Mouse (Mus musculus) cerebellum, adult 18-20 months (tissue): ENCODE results near the gene Gpr157.

Experiments
- DNase-seq, 2 experiments: peaks; one replicate each; pipeline ENCODE4 v3.0.0; 2021

Gpr157 gene

DNA sequence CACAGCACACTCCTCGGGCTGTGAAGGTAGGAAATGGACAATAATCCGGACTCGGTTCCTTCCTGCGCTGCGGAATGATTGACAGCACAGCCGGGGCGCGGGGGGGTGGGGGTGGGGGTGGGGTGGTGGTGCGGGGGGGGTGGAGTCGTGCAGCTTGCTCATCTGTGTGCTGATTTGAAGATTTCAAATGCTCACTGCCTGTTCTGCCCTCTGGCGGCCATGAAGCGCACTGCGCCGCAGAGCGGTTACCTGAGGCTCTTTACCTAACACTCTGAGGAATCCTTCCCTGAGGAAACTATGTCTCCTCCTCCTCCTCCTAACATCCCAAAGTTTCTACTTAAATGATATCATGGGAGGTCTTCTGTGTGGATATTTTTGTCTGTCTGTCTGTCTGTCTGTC, 25.7 kb downstream of the Gpr157 start:
- DNase-seq: peak; percentile 82 to 87

DNA sequence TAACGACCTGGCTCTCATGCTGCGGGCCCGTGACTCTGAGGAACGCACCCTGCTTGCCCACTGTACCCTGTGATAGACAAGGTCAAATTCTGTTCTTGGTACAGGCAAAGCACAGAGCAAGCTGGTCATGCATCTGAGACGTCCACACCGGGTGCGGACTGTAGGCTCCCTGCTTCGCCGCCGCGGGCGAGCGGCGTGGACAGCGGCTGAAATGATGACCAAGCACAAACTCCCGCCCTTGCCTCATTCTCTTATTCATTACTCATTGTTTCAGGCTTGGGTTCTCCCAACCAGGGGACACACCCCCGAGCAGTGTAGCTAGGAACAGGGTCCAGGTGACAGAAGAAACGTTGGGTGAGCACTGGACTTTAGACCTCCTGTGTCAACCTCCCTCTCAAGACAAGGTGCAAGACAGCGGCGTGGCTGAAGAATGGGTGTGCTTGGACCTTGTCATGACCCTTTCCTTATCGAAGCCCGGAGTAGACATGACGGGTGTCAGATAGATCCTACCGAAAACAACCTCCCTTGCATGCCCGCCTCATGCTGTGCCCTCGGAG, 27.4 kb downstream of the Gpr157 start:
- DNase-seq: no peak

DNA sequence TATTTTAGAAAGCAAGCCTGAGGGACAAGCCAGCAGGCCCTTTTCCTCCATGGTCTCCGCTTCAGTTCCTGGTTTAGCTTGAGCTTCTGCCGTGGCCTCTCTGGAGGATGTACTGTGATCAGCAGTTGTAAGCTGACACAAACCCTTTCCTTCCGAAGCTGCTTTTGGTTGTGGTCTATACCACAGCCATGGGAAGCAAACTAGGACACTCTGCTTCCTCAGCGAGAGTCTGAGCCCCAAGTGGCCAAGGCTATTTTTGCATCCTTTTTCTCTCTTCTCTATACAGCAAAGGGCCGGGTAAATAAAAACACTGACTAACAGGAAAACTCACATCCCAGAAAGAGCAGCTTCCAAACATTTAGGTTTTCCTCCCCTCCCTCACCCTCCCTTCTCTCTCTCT, 30.1 kb downstream of the Gpr157 start:
- DNase-seq: no peak

DNA sequence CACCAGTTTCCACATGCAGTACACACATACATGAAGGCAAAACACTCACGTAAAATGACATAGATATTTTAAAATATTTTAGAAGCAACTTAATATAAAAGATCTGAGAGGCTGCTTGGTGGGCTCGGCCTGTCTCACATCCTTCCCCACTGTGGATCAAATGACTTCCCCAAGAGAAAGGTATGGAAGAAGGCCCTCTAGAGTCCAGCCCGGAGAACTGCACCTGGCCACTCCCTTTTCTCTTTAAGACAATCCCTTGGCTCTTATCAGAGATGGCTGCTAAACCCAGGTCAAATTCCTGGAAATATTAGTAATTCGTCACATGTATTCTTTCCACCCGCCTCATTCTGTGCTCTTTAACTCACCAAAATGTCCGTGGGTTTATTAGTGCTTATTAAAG, 31.0 kb downstream of the Gpr157 start:
- no peak for DNase-seq

DNA sequence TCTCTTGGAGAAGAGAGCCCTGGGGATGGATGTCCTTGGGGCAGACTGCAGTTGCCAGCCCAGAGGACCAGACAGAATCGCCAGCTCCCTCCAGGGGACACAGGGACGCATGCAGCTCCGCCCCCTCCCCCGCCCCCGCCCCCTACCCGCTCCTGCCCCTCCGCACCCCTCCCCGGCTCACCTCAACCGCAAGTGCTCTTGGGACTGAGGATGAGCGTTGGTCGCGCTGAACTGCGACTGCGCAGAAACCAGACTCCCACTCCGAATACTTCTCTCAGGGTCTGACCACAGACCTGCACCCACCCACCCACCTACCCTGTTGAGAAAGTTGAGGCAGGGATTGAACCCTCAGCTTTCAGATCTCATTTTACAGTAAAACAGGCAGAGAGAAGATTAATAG, 31.9 kb downstream of the Gpr157 start, which contains the start of gene Slc2a5:
TSS of gene Slc2a5 (plus strand) at position 229 of the 400 bp plus-strand sequence.
- no peak for DNase-seq

DNA sequence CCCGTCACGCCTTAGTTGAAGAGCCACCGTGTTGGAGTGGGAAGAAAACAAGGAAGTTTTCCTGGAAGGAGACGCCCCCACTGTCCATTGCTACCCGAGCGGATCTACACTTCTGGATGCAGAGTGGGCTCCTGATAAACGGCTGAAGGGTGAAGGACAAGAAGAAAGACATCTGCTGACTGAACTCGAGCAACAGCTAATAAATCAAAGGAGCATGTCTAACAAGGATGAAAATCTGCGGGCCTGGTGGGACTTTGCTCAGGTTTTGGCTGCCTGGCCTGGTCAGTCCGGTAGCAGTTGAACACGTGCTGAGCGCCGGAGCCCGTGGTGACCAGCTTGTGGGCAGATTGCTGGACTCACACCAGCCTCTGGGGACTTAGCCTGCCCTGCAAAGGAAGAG, 32.5 kb downstream of the Gpr157 start:
- DNase-seq: no peak

DNA sequence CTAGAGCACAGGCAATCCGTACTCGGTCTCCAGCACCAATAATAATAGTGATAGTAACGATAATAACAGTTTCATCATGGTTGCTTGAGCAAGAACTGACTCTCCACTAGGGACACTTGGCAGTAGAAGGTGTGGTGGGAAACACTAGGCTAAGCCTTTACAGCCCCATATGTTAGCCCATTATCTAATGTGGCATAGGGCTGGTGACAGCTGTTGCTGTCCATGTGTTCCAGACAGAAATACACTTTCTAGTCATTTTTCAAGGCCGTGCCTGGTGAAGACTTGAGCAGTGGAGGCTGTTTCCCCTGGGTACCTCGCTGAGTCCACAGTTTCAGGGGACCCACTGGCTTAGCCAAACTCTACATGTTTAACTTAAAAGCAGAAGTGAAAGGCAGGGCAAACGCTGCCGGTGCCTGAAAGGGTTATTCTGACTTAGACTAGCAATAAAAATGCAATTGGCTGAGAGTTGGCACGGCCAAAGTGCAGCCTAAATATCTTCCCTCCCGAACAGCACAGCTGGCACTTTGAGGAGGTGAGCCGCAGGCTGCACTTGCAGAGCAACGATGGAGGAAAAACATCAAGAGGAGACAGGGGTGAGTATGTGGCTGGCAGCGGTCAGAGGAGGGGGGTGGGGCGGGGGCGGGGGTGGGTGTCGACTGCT, 33.1 kb downstream of the Gpr157 start:
- DNase-seq: no peak

DNA sequence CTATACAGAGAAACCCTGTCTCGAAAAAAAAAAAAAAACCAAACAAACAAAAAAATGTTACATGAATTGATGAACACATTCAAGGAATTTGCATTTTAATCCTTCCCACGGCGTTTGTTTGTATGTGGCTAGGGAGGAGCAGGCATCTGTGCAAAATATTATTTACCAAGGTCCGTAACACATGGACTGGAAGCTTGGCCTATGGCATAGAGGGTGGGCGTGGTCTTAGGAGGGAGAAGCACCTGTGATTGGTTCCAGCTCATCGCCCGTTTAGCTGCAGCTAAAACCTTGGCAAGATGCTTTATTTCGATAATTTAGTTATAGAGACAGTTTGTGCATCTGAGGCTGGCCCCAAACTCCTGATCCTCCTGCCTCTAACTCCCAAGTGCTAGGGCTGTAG, 34.3 kb downstream of the Gpr157 start:
- no peak for DNase-seq

DNA sequence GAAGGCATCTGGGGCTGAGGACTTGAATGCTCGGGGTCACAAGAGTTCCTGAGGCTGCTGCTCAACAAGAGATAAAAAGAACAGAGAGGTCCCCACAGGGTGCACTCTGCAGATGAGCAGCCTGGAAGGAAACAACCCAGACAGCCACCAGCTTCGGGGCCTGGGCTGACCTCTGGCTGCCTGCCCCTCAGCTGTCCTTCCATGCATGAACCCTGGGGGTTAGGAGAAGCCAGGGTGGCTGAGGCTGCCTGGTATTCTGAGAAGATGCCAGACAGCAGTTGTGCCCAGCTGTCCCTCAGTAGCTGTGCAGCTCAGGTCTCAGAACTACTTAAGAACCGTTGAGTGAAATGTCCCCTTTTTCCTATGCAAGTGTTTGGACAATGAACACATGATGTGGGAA, 35.3 kb downstream of the Gpr157 start:
- no peak for DNase-seq

DNA sequence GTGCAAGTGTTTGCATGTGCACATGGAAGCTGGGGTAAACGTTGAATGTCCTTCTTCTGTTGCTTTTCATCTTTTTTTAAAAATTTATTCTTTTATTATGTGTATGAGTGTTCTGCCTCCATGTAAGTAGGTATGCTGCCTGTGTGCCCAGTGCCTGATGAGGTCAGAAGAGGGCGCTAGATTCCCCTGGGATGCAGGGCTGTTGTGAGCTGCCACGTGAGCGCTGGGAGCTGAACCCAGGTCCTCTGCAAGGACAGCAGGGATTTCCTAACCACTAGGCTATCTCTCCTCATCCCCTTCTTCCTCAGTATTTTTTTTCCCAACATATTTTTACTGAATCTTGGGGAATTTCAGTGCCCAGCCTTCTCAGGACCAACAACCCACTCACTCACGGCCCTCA, 39.2 kb downstream of the Gpr157 start:
- no peak for DNase-seq

DNA sequence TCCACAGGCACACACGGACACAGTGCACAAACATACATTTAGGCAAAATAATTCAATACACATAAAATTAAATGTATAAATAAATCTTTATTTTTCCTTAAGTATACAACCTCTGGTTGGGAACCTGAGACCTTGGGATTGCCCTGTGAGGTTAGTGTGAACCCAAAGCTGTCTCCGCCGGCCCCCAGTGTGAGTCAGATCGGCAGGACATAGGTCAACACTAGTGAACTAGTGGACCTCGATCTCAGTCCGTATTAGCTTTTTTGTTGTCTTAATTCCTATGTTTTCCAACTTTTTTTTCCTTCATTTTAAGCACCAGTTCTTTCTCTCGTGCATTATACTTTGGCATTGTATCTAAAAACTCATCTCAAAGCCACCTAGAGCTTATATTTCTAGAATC, 40.7 kb downstream of the Gpr157 start:
- DNase-seq: no peak

DNA sequence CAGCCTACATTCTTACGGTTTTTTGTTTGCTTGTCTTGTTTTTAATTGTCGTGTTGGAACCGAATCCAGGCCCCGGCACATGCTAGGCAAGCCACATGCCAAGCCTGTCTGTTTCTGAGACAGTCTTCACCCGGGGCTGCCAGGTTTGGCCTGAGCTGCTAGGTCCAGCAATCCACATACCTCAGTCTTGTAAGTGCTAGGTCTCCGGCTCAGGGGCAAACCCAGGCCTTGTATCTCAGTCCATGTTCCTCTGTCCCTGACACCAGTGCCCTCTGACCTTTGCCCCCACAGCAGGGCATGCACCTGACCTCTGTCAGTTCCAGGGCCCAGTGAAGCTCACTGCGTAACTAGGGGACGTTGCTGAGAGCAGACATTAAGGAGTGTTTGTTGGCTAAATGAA, 41.4 kb downstream of the Gpr157 start:
- no peak for DNase-seq

DNA sequence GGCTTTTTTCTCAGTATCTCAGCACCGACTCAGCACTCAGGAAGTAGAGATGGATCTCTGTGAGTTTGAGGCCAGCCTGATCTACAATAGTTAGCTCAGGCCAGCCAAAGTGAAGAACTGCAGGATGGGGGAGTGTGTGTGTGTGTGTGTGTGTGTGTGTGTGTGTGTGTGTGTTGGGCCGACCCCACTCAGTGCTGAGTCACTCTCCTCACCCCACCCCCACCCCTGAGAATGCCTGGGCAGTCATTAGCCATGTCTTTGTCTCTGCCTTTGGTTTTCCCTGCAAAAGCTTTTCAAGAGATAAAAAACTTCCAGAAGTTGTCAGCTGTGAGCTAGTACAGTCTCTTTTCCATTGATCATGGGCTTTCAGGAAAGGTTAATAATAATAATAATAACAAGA, 43.5 kb downstream of the Gpr157 start:
- no peak for DNase-seq

DNA sequence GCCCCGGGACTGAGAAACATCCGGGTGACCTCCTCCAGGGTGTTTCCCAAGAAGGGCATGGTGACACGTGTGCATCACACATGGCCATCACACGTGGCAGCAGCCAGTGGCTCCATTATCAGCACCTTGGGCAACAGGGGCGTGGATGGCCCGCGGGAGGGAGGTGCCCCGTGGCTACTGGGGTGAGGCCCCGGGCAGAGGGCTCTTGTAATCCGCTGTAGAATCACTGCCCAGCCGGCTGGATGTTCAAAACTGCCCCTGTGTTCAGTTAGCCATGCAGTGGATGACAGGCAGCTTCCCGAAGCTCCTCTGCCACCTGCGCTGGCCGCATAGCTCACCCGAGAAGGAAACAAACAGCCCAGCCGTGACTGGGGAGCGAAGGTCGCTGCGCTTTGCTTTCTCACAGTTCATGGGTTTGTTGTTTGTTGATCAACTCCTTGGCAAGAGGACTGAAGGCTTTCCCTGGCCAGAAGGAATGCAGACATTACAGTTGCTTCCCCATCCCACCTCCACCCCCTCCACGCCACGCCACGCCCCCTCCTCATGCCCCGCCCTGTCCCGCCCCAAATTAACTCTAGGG, 45.6 kb downstream of the Gpr157 start:
- no peak for DNase-seq

DNA sequence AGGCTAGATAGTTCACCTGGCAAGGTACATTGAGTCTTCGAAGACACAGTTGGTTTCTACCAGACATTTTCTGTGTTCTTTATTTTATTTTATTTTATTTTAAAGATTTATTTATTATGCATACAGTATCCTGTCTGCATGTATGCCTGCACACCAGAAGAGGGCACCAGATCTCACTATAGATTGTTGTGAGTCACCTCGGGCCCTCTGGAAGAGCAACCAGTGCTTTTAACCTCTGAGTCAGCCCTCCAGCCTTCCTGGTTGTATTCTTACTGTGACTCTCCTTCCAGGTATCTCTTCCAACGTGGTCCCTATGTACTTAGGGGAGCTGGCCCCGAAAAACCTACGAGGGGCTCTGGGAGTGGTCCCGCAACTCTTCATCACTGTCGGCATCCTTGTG, 48.1 kb downstream of the Gpr157 start:
- DNase-seq: no peak

DNA sequence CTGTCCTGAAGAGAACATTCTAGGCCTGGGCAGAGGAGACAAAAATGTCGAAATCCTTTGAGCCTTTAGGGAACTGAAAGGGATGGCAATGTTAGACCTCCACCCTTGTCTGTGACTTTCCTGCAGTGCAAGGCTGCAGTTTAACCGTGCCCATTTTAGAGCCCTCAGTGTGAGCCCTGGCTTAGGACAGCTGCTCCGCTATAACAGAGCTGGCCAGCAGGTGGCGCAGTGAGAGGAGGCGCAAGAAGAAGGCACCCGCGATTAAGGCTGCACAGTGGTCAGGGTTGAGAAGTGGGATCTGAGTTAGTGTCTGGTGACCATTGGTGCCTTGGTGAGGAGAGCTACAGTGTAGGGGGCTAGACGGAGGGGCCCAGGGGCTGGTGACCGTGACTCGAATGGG, 49.5 kb downstream of the Gpr157 start:
- DNase-seq: peak; percentile 78 to 80

DNA sequence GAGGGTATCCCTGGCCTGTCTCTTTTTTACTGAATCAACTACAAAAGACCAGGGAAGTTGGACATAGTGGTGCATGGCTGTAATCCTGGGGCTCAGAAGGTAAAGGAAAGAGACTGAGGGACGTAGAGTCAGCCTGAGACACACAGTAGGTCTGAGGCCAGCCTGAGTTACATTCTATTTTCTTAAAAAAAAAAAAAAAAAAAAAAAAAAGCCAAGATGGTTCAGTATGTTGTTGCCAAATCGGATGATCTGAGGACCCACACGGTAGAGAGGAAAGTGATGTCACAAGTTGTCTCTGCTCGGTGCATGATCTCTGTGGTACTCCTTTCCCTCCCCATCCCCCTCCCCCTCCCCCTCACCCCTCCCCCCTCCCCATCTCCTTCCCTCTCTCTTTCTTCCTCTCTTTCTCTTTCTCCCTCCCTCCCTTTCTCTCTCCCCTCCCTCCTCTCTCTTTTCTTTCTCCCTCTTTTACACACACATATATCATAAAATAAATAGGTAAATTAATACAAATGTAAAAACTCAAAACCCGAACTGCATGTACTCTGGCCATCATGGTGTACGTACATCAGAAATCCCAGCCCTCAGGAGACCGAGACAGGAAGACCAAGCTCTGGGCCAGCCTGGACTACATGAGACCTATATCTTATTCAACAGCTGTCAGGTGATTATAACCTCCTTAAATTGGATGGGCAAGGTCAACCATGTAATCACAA, 50.4 kb downstream of the Gpr157 start:
- DNase-seq: no peak

DNA sequence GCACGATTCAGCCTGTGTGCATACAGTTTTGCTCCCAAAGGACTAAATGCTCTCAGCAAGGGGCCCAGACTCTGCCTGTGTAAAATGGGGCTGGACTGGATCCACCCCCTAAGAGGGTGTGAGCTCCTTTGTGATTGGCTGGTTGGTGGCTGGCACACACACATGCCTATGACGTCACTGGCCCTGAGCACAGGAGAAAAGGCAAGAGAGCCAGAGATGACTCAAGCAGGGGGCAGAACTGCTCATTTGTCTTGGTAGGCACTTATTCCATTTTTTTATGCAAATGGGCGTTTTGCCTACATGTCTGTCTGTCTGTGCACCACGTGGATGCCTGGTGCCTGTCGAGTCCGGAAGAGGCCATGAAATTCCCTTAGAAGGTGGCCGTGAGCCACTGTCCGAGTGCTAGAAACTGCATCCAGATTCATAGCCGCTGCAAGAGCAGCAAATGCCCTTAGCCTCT, 50.9 kb downstream of the Gpr157 start:
- peak; percentile 16 to 33 for DNase-seq

DNA sequence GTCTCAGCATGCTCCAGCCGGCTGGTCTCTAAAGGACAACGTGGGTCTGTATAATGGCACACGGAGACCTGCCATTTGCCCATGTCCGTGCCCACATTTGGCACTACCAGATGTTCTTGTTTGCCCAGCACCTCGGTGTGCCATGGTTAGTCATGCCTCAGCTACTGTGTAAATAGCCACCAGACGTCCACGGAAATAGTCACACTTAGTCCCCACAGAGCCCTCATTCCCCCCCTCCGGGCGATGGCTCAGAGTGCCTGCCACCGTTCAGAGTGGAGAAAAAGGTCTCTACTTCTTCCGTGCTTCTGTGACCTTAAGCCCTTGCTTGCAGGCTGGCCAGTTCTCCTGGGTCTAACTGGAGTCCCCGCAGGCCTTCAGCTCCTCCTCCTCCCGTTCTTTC, 51.9 kb downstream of the Gpr157 start:
- no peak for DNase-seq

DNA sequence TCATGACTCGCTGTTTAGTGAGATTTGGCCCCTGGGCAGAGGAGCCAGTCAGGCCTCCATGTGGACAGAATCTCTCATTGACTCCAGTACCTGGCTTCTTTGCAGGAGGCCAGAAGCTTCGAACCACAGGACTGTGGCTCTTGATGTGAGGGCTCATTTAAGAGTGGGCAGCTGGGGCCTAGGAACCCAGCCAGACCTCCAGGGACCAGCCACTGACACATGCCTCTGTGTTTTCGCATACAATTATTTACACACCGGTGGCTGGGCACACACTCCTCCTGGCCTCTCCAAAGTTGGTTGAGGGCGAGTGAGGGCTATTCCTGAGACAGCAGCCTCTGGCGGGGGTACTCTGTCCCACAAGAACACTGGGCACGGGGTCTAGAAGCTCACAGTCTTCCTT, 53.2 kb downstream of the Gpr157 start:
- no peak for DNase-seq

DNA sequence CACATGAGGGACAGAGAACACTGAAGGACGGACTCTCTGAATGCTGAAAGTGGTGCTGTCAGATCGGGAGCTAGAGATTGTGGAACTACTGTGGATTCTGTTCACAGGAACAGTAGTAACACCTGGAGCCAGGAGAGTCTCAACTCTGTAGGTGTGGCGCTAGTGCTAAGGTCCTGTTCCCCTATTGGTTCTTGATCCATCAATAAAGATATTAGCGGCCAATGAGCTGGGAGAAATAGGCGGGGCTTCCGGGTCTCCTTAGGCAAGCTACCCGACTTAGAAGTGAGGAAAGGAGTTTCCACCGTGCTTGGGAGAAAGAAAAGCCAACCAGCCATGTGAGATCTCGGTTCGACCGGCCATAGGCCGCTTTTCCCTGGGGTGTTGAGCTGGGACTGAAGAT, 57.1 kb downstream of the Gpr157 start:
- no peak for DNase-seq

DNA sequence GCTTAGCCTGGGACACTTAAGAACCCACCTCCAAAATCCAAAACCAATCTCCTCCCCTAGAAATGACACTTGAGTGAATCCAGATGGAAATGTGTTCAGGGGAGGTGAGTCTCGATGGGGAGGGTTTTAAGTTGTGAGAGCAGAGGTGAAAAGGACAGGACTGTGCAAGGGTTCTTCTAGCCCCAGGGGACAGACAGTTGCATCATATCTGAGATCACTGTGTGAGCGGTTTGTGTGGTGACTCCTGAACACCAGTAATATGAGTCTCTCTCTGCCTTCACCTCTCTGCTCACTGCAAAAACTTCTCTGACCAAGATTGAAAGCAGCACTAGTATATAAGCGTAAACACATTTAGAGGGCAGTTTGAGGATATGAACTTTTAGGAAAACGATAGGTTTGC, 59.1 kb downstream of the Gpr157 start:
- DNase-seq: no peak

DNA sequence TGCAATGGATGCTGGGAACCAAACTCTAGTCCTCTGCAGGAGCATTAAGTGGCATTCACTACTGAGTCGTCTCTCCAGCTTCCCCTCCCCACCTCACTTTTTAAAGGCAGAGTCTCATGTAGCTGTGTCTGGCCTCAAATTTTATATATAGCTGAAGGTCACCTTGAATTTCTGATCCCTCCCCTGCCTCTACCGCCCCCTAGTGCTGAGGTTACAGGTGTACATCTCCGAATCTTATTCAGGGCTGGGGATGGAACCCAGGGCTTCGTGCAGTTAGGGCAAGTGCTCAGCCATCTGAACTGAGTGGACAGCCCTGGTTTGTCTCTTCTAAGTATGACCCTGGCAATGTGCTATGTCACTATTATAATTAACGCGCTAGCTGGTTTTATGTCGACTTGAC, 63.9 kb downstream of the Gpr157 start:
- DNase-seq: no peak

DNA sequence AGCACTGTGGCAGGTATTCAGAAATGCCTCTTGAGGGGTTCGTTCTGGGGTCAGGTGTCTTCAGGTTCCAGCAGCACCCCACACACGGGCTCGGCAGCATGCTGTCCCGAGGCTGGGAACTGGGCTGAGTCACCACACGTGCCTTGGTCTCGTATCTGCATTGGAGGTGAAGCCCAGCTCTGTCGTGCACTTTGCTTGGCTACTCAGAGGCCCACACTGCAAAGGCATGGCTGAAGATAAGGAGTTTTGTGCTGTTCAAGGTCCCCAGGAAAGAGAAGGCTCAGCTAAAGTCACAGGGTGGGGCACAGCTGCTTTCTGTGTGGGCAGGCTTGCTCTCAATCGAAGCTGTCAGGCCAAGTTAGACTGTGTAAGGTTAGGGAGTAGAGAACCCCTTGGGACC, 65.3 kb downstream of the Gpr157 start:
- no peak for DNase-seq
